In the genomic region with DNA sequence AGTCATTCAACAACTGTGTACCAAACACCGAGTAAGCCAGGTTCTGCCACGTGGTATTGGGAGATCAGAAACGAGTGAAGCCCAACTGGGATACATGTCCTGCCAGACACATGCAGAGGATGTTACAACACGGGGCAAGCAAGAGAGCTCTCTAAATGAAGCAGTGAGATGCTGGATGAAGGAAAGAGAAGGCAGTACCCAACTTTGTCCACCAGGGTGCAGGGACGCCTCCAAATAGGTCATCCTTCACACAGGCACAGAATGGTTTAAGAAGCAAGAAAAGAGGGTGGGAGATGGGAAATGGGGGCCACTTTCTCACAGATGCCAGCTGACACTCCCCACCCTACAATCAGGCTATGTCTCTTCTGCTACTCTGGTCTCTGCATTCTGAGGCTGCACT, we compare ENCODE assay signal across 9 mouse cellular contexts.
DNase-seq lines count a peak whose midpoint lies in the region; ATAC-seq and TF ChIP-seq lines count a peak whose summit lies in the region.
"Had no signal": no experiment of that assay in that cellular context is flagged by ENCODE, and none has a peak within 500 bp of the region (broad histone marks: within the 10 kb centered on the region; RNA-seq: fewer than 3 reads in every experiment).

No protein-coding gene starts in this region.

- 37% methylated on average over 5 of the region's 5 CpGs for WGBS in kidney, embryonic 16.5 days
- 35% methylated on average over 5 of the region's 5 CpGs for WGBS in midbrain, embryonic 13.5 days

- no peaks in the 10 kb centered on the region; the same call in 1 of the 2 replicates for H3K79me2 ChIP-seq in CH12.LX (replicated peaks; ENCODE audit: control insufficient read depth, extremely low read depth, insufficient read depth, poor library complexity, severe bottlenecking)

- 0 out of 2 replicates have a peak, but pooled peaks cover 4% of the 10 kb centered on the region for H3K36me3 ChIP-seq in kidney, embryonic 16.5 days (ENCODE audit: insufficient read depth, low read length)
- H3K36me3 ChIP-seq in CH12.LX (replicated peaks in 1 of 2; ENCODE audit: control insufficient read depth in 1 of 2, insufficient read depth in 1 of 2, low read length in 1 of 2) = peaks cover 15 to 72% of the 10 kb centered on the region in 2 experiments
- no peaks in the 10 kb centered on the region for H3K36me3 ChIP-seq in midbrain, embryonic 13.5 days
- H3K36me3 ChIP-seq: limb, embryonic 15.5 days had no signal

- TF ChIP-seq RAD21 in CH12.LX (IDR thresholded peaks at IDR 0.05; ENCODE audit: low read depth, low read length) = peak; percentile 62

- 0 out of 2 replicates have a peak, but pooled peaks cover 4% of the 10 kb centered on the region for H3K4me1 ChIP-seq in kidney, embryonic 16.5 days (ENCODE audit: insufficient read depth, low read length)
- peaks cover 17 to 49% of the 10 kb centered on the region in 2 experiments for H3K4me1 ChIP-seq in CH12.LX (ENCODE audit: control insufficient read depth in 1 of 2, insufficient read depth in 2 of 2)
- peaks cover 8% of the 10 kb centered on the region for H3K4me1 ChIP-seq in midbrain, embryonic 13.5 days (replicated peaks)
- H3K4me1 ChIP-seq: limb, embryonic 15.5 days had no signal

- H3K27ac ChIP-seq in kidney, embryonic 16.5 days (ENCODE audit: low read length) = no peak overlapping the region
- H3K27ac ChIP-seq in CH12.LX (ENCODE audit: insufficient read depth, low read depth) = no peak overlapping the region
- H3K27ac ChIP-seq in midbrain, embryonic 13.5 days = no peak overlapping the region
- H3K27ac ChIP-seq: limb, embryonic 15.5 days had no signal

- H3K4me3 ChIP-seq in kidney, embryonic 16.5 days (ENCODE audit: low read length) = no peak overlapping the region
- no peak overlapping the region for H3K4me3 ChIP-seq in CH12.LX (replicated peaks in 1 of 3; ENCODE audit: low read depth in 2 of 3, low read length in 2 of 3, poor library complexity in 1 of 3)
- H3K4me3 ChIP-seq in midbrain, embryonic 13.5 days (replicated peaks) = no peak overlapping the region
- H3K4me3 ChIP-seq: limb, embryonic 15.5 days had no signal

- dilution Hi-C loops in CH12.LX (cut with MboI; ENCODE audit: extremely low pct_ligation_motif_present, extremely low pct_unique_long_range_greater_than_20kb, low sequenced_read_pairs) = no loop called here

- peaks cover 5% of the 10 kb centered on the region; the same call in 1 of the 2 replicates for H3K9me3 ChIP-seq in kidney, embryonic 16.5 days (ENCODE audit: low read length)
- H3K9me3 ChIP-seq in CH12.LX (replicated peaks; ENCODE audit: low read length) = peaks cover 7% of the 10 kb centered on the region
- 0 out of 2 replicates have a peak, but pooled peaks cover 3% of the 10 kb centered on the region for H3K9me3 ChIP-seq in midbrain, embryonic 13.5 days
- H3K9me3 ChIP-seq: limb, embryonic 15.5 days had no signal

- TF ChIP-seq EP300 in CH12.LX (IDR thresholded peaks at IDR 0.05; ENCODE audit: low read length) = no peak

- peak; percentile 65 to 70 for TF ChIP-seq CTCF in CH12.LX (conservative IDR thresholded peaks at IDR 0.05 in 1 of 2, IDR thresholded peaks at IDR 0.05 in 1 of 2; ENCODE audit: low read depth in 2 of 2, low read length in 2 of 2)

- H3K27me3 ChIP-seq in kidney, embryonic 16.5 days (ENCODE audit: insufficient read depth, low read length) = no peaks in the 10 kb centered on the region
- H3K27me3 ChIP-seq in CH12.LX (replicated peaks) = no peaks in the 10 kb centered on the region
- no peaks in the 10 kb centered on the region for H3K27me3 ChIP-seq in midbrain, embryonic 13.5 days
- H3K27me3 ChIP-seq: limb, embryonic 15.5 days had no signal

- DNase-seq in kidney, adult 18-20 months = peak; percentile 39
- DNase-seq in CH12.LX (ENCODE audit: extremely low read depth) = peak; percentile 62
- peak; percentile 2 for DNase-seq in T-cell, adult 2 months (ENCODE audit: low spot score)
- DNase-seq in embryo, embryonic 10 days (ENCODE audit: low spot score) = peak; percentile 77
- DNase-seq in kidney, adult 9 months = peak; percentile 49

- in situ Hi-C loops in CH12.LX (cut with MboI; ENCODE audit: low pct_ligation_motif_present, low pct_unique_long_range_greater_than_20kb, low sequenced_read_pairs) = no loop called here

- no peak overlapping the region for H3K9ac ChIP-seq in kidney, embryonic 16.5 days (replicated peaks; ENCODE audit: low read length)
- H3K9ac ChIP-seq in CH12.LX (ENCODE audit: insufficient read depth, low read depth) = no peak overlapping the region
- no peak overlapping the region for H3K9ac ChIP-seq in midbrain, embryonic 13.5 days (replicated peaks)
- H3K9ac ChIP-seq: limb, embryonic 15.5 days had no signal

- no peak overlapping the region for H3K4me2 ChIP-seq in kidney, embryonic 16.5 days (replicated peaks; ENCODE audit: low read depth, low read length)
- no peak overlapping the region for H3K4me2 ChIP-seq in CH12.LX (ENCODE audit: insufficient read depth, low read depth, poor library complexity, severe bottlenecking)
- no peak overlapping the region for H3K4me2 ChIP-seq in midbrain, embryonic 13.5 days (replicated peaks)
- H3K4me2 ChIP-seq: limb, embryonic 15.5 days had no signal

- no peak for ATAC-seq in kidney, embryonic 16.5 days (ENCODE audit: low FRiP score, low TSS enrichment)
- ATAC-seq in midbrain, embryonic 13.5 days = 0 out of 2 replicates have a peak, but pooled peaks have one; percentile 9
- no peak for ATAC-seq in erythroblast, adult 5-6 weeks (replicated peaks; ENCODE audit: low FRiP score, poor library complexity, severe bottlenecking)

- no peak for TF ChIP-seq POLR2A in CH12.LX (IDR thresholded peaks at IDR 0.05; ENCODE audit: low read depth, low read length)

TF ChIP-seq in CH12.LX, 34 proteins besides CTCF, POLR2A, EP300 and RAD21:
- TF ChIP-seq SMC3 (IDR thresholded peaks at IDR 0.05; ENCODE audit: low read depth, low read length) = peak; percentile 59
- TF ChIP-seq POLR2AphosphoS2 (IDR thresholded peaks at IDR 0.05; ENCODE audit: low read depth, low read length) = no peak
TF ChIP-seq in CH12.LX: peak in this region for 1.

Comparison
In these comparisons a context has a peak if more than half of its experiments do, and no peak if none do; other contexts are left out.
1. DNase-seq: peak in every context shown above with its lines; median percentile 77 in embryo, embryonic 10 days; 62 in CH12.LX; 49 in kidney, adult 9 months; 39 in kidney, adult 18-20 months; 2 in T-cell, adult 2 months.